Mouse (Mus musculus): ENCODE results near the gene Bola1. TPM values are rescaled to one million over a fixed set of nuclear protein-coding genes. Genes with fewer than 3 reads are reported as not detected.

Bola1 gene
- total and polyA plus RNA-seq, 3 experiments = 115 to 124 TPM; not detected in 1

GRCm38 (mm10) chr3:96182382-96182776 is 37.1 kb downstream of the Bola1 start:
- Histone ChIP-seq H3K27ac (ENCODE audit: control insufficient read depth, low read depth, low read length) (no peak overlapping the region), H3K4me1 (ENCODE audit: control insufficient read depth in 1 of 2, insufficient read depth in 2 of 2, low read length in 2 of 2) (peaks cover 2 to 4% of the 10 kb centered on the region in 2 experiments), H3K79me2 (ENCODE audit: control insufficient read depth, insufficient read depth, low read length, poor library complexity) (no peaks in the 10 kb centered on the region), H3K36me3 (ENCODE audit: control insufficient read depth in 1 of 2, insufficient read depth in 2 of 2, low read length in 2 of 2) (peaks cover 0 to 4% of the 10 kb centered on the region in 2 experiments; a peak in 2 of 4 replicates), H3K4me3 (ENCODE audit: control insufficient read depth in 1 of 2, insufficient read depth in 1 of 2, low read depth in 2 of 2, low read length in 2 of 2) (no peak overlapping the region), H3K27me3 (ENCODE audit: control insufficient read depth in 1 of 2, insufficient read depth in 2 of 2, low read length in 2 of 2) (no peaks in the 10 kb centered on the region), H3K9me3 (replicated peaks; ENCODE audit: insufficient read depth, low read length) (no peaks in the 10 kb centered on the region), H3K9ac (ENCODE audit: control insufficient read depth, low read depth, low read length, poor library complexity, severe bottlenecking) (no peak overlapping the region)
- no peak for DNase-seq (ENCODE audit: low read depth, low spot score)
- TF ChIP-seq ZNF384 (IDR thresholded peaks at IDR 0.05; ENCODE audit: low read depth, low read length) (no peak), ZC3H11A (IDR thresholded peaks at IDR 0.05; ENCODE audit: low read depth, low read length) (no peak), MYB (IDR thresholded peaks at IDR 0.05; ENCODE audit: low read depth, low read length) (no peak), TAL1 (IDR thresholded peaks at IDR 0.05; ENCODE audit: low read length) (no peak), USF1 (IDR thresholded peaks at IDR 0.05; ENCODE audit: low read depth, low read length) (no peak), MYC (IDR thresholded peaks at IDR 0.05; ENCODE audit: low read depth, low read length) (no peak), NRF1 (IDR thresholded peaks at IDR 0.05; ENCODE audit: insufficient read depth, low read depth, low read length, poor library complexity, severe bottlenecking) (no peak), GABPA (IDR thresholded peaks at IDR 0.05; ENCODE audit: low read depth, low read length) (no peak), CHD2 (IDR thresholded peaks at IDR 0.05; ENCODE audit: low read length) (no peak), POLR2AphosphoS5 (IDR thresholded peaks at IDR 0.05; ENCODE audit: borderline replicate concordance, low read depth, low read length) (no peak), CHD1 (IDR thresholded peaks at IDR 0.05; ENCODE audit: low read depth, low read length) (no peak), ZKSCAN1 (IDR thresholded peaks at IDR 0.05; ENCODE audit: low read depth, low read length) (no peak), RAD21 (IDR thresholded peaks at IDR 0.05; ENCODE audit: low read depth, low read length) (no peak), POLR2AphosphoS2 (IDR thresholded peaks at IDR 0.05; ENCODE audit: low read length) (no peak), TCF12 (IDR thresholded peaks at IDR 0.05; ENCODE audit: low read depth, low read length) (no peak), TBP (IDR thresholded peaks at IDR 0.05; ENCODE audit: low read depth, low read length) (no peak), ETS1 (IDR thresholded peaks at IDR 0.05; ENCODE audit: low read depth, low read length) (no peak), HCFC1 (IDR thresholded peaks at IDR 0.05; ENCODE audit: low read depth, low read length) (no peak)

GRCm38 (mm10) chr3:96181510-96182381 is 37.8 kb downstream of the Bola1 start:
- Histone ChIP-seq H3K27ac (ENCODE audit: control insufficient read depth, low read depth, low read length) (no peak overlapping the region), H3K4me1 (ENCODE audit: control insufficient read depth in 1 of 2, insufficient read depth in 2 of 2, low read length in 2 of 2) (peaks cover 2 to 4% of the 10 kb centered on the region in 2 experiments), H3K79me2 (ENCODE audit: control insufficient read depth, insufficient read depth, low read length, poor library complexity) (no peaks in the 10 kb centered on the region), H3K36me3 (ENCODE audit: control insufficient read depth in 1 of 2, insufficient read depth in 2 of 2, low read length in 2 of 2) (peaks cover 0 to 7% of the 10 kb centered on the region in 2 experiments; a peak in 2 of 4 replicates), H3K4me3 (ENCODE audit: control insufficient read depth in 1 of 2, insufficient read depth in 1 of 2, low read depth in 2 of 2, low read length in 2 of 2) (peak overlapping the region in 1 of 2 experiments; percentile 75; a peak in 2 of 4 replicates), H3K27me3 (ENCODE audit: control insufficient read depth in 1 of 2, insufficient read depth in 2 of 2, low read length in 2 of 2) (no peaks in the 10 kb centered on the region), H3K9me3 (replicated peaks; ENCODE audit: insufficient read depth, low read length) (no peaks in the 10 kb centered on the region), H3K9ac (ENCODE audit: control insufficient read depth, low read depth, low read length, poor library complexity, severe bottlenecking) (no peak overlapping the region)
- TF ChIP-seq MAZ (IDR thresholded peaks at IDR 0.05; ENCODE audit: low read depth, low read length) (no peak), ZNF384 (IDR thresholded peaks at IDR 0.05; ENCODE audit: low read depth, low read length) (no peak), NELFE (IDR thresholded peaks at IDR 0.05; ENCODE audit: low read depth, low read length) (no peak), JUND (IDR thresholded peaks at IDR 0.05; ENCODE audit: low read depth, low read length) (no peak), NRF1 (IDR thresholded peaks at IDR 0.05; ENCODE audit: insufficient read depth, low read depth, low read length, poor library complexity, severe bottlenecking) (no peak), KAT2A (conservative IDR thresholded peaks at IDR 0.05; ENCODE audit: low read depth, low read length) (no peak), UBTF (IDR thresholded peaks at IDR 0.05; ENCODE audit: borderline replicate concordance, insufficient read depth, low read depth, low read length) (no peak), POLR2A (IDR thresholded peaks at IDR 0.05; ENCODE audit: control insufficient read depth in 1 of 2, insufficient read depth in 1 of 2, low read depth in 1 of 2, low read length in 2 of 2, poor library complexity in 1 of 2) (no peak), EP300 (IDR thresholded peaks at IDR 0.05; ENCODE audit: low read depth in 1 of 2, low read length in 2 of 2) (no peak), MEF2A (IDR thresholded peaks at IDR 0.05; ENCODE audit: extremely low read depth, insufficient replicate concordance, low read depth, low read length, poor library complexity, severe bottlenecking) (no peak)
- no peak for DNase-seq (ENCODE audit: low read depth, low spot score)
